In the genomic region with DNA sequence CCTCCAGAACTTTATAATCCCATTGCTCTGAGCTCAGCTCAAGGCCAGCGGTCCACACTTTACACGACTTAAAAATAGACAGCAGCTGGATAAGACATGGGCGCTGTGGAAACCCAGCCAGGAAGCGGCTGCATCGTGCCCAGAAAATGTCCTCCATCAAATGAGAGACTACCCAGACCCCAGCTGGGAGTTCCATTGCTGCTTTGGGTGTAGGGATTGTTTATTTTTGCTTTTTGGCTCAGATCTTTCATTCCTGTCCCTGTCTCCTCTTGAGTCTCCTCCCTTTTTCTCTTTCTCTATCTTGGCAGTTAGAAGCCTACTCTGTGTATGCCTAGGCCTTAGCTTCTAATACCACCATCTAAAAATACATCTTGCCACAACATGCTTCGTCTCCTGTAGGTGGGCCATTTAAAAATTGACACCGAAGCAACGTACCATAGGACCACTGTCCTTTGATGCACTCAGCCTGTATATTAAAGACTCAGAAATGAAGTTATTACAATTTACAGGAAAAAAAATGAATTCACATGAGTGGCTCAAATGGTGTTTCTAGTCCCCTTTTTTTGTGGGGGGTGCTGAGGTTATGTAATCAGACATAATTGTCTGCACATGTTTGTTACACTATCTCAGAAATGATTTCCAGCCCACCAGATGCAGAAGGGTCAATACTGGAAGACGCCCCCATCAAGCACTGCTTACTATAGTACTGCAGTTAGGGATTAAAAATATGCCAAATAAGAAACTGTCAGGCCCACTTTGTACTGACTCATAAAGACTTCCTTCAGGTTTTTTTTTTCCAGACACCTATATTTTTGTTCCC, we compare ENCODE assay signal across 9 mouse cellular contexts.
DNase-seq lines count a peak whose midpoint lies in the region; ATAC-seq and TF ChIP-seq lines count a peak whose summit lies in the region.
"Had no signal": no experiment of that assay in that cellular context is flagged by ENCODE, and none has a peak within 500 bp of the region (broad histone marks: within the 10 kb centered on the region; RNA-seq: fewer than 3 reads in every experiment).

No protein-coding gene starts in this region.

- peak overlapping the region; percentile 74 for H3K27ac ChIP-seq in intestine, embryonic 14.5 days (ENCODE audit: low read depth)
- H3K27ac ChIP-seq in intestine, postnatal 0 days (ENCODE audit: low read depth, low read length), result no peak overlapping the region
- H3K27ac ChIP-seq in intestine, embryonic 16.5 days (ENCODE audit: low read length), result peak overlapping the region; percentile 40
- no peak overlapping the region for H3K27ac ChIP-seq in neural tube, embryonic 15.5 days (replicated peaks)
- H3K27ac ChIP-seq in liver, embryonic 11.5 days (ENCODE audit: low read depth, low read length), result no peak overlapping the region
- H3K27ac ChIP-seq: liver, embryonic 15.5 days had no signal

- no peak overlapping the region for H3K4me3 ChIP-seq in intestine, embryonic 14.5 days (ENCODE audit: low read depth, low read length)
- no peak overlapping the region for H3K4me3 ChIP-seq in intestine, postnatal 0 days (ENCODE audit: low read depth, low read length)
- no peak overlapping the region for H3K4me3 ChIP-seq in intestine, embryonic 16.5 days (ENCODE audit: low read length)
- no peak overlapping the region for H3K4me3 ChIP-seq in neural tube, embryonic 15.5 days (replicated peaks)
- no peak overlapping the region for H3K4me3 ChIP-seq in liver, embryonic 11.5 days (ENCODE audit: low read depth, low read length)
- H3K4me3 ChIP-seq: liver, embryonic 15.5 days had no signal

- peaks cover 44% of the 10 kb centered on the region for H3K36me3 ChIP-seq in intestine, embryonic 14.5 days (ENCODE audit: control insufficient read depth, insufficient read depth, low read length)
- H3K36me3 ChIP-seq in intestine, postnatal 0 days (ENCODE audit: control insufficient read depth, insufficient read depth), result peaks cover 6% of the 10 kb centered on the region; the same call in 1 of the 2 replicates
- no peaks in the 10 kb centered on the region; the same call in 1 of the 2 replicates for H3K36me3 ChIP-seq in intestine, embryonic 16.5 days (ENCODE audit: control insufficient read depth, insufficient read depth, low read length)
- H3K36me3 ChIP-seq in neural tube, embryonic 15.5 days, result peaks cover 7% of the 10 kb centered on the region
- peaks cover 3% of the 10 kb centered on the region; the same call in 1 of the 2 replicates for H3K36me3 ChIP-seq in liver, embryonic 11.5 days (ENCODE audit: control insufficient read depth, insufficient read depth, low read length)
- H3K36me3 ChIP-seq: liver, embryonic 15.5 days had no signal

- H3K4me1 ChIP-seq in intestine, embryonic 14.5 days (replicated peaks; ENCODE audit: control insufficient read depth, insufficient read depth, low read length), result peaks cover 21% of the 10 kb centered on the region
- no peaks in the 10 kb centered on the region for H3K4me1 ChIP-seq in intestine, postnatal 0 days (replicated peaks; ENCODE audit: control insufficient read depth, insufficient read depth, low read length)
- peaks cover 10% of the 10 kb centered on the region for H3K4me1 ChIP-seq in intestine, embryonic 16.5 days (ENCODE audit: control insufficient read depth, insufficient read depth, low read length)
- H3K4me1 ChIP-seq in neural tube, embryonic 15.5 days, result no peaks in the 10 kb centered on the region
- H3K4me1 ChIP-seq in liver, embryonic 11.5 days (replicated peaks; ENCODE audit: control insufficient read depth, insufficient read depth, low read length), result no peaks in the 10 kb centered on the region
- H3K4me1 ChIP-seq: liver, embryonic 15.5 days had no signal

- TF ChIP-seq CTCF in intestine, postnatal 0 days (IDR thresholded peaks at IDR 0.05; ENCODE audit: low read depth), result no peak

- no peak overlapping the region for H3K4me2 ChIP-seq in intestine, embryonic 14.5 days (ENCODE audit: low read length)
- H3K4me2 ChIP-seq in intestine, postnatal 0 days (replicated peaks; ENCODE audit: low read depth), result no peak overlapping the region
- H3K4me2 ChIP-seq in intestine, embryonic 16.5 days (ENCODE audit: low read depth, low read length), result no peak overlapping the region
- no peak overlapping the region for H3K4me2 ChIP-seq in neural tube, embryonic 15.5 days
- H3K4me2 ChIP-seq in liver, embryonic 11.5 days, result no peak overlapping the region
- H3K4me2 ChIP-seq: liver, embryonic 15.5 days had no signal

- H3K9ac ChIP-seq in intestine, embryonic 14.5 days (ENCODE audit: low read length), result no peak overlapping the region
- no peak overlapping the region for H3K9ac ChIP-seq in intestine, postnatal 0 days (ENCODE audit: low read depth, low read length)
- no peak overlapping the region for H3K9ac ChIP-seq in intestine, embryonic 16.5 days (ENCODE audit: low read depth, low read length)
- H3K9ac ChIP-seq in neural tube, embryonic 15.5 days (replicated peaks), result no peak overlapping the region
- no peak overlapping the region for H3K9ac ChIP-seq in liver, embryonic 11.5 days (ENCODE audit: low read depth, low read length)
- H3K9ac ChIP-seq: liver, embryonic 15.5 days had no signal

- peak; percentile 78 for DNase-seq in intestine, embryonic 14.5 days (ENCODE audit: low spot score)
- peak; percentile 69 for DNase-seq in gastrocnemius, adult 18-20 months (ENCODE audit: low spot score)
- peak; percentile 63 for DNase-seq in ovary, adult 18-20 months (ENCODE audit: low spot score)
- DNase-seq in liver, embryonic 11.5 days (ENCODE audit: low spot score), result no peak

- WGBS in intestine, embryonic 14.5 days, result 45% methylated on average over 9 of the region's 9 CpGs
- WGBS in intestine, postnatal 0 days, result 59% methylated on average over 9 of the region's 9 CpGs
- WGBS in intestine, embryonic 16.5 days, result 53% methylated on average over 9 of the region's 9 CpGs
- 84% methylated on average over 9 of the region's 9 CpGs for WGBS in neural tube, embryonic 15.5 days
- WGBS in liver, embryonic 11.5 days, result 81% methylated on average over 9 of the region's 9 CpGs

- peak; percentile 80 for ATAC-seq in intestine, embryonic 14.5 days (replicated peaks; ENCODE audit: low FRiP score, low TSS enrichment, low read depth)
- no peak for ATAC-seq in intestine, postnatal 0 days
- ATAC-seq in intestine, embryonic 16.5 days, result peak; percentile 90
- no peak for ATAC-seq in CD4-positive, CD25-positive, alpha-beta regulatory T cell, adult 4 months
- ATAC-seq in neural tube, embryonic 15.5 days (ENCODE audit: low FRiP score), result no peak
- no peak; the same call in 1 of the 2 replicates for ATAC-seq in liver, embryonic 11.5 days (replicated peaks; ENCODE audit: low FRiP score)

- no peaks in the 10 kb centered on the region for H3K27me3 ChIP-seq in intestine, embryonic 14.5 days (replicated peaks; ENCODE audit: control insufficient read depth, insufficient read depth, low read length)
- no peaks in the 10 kb centered on the region for H3K27me3 ChIP-seq in intestine, postnatal 0 days (replicated peaks; ENCODE audit: control insufficient read depth, insufficient read depth, low read length)
- H3K27me3 ChIP-seq in intestine, embryonic 16.5 days (replicated peaks; ENCODE audit: control insufficient read depth, insufficient read depth, low read length), result no peaks in the 10 kb centered on the region
- H3K27me3 ChIP-seq in neural tube, embryonic 15.5 days (replicated peaks), result no peaks in the 10 kb centered on the region
- H3K27me3 ChIP-seq in liver, embryonic 11.5 days (replicated peaks; ENCODE audit: control insufficient read depth, insufficient read depth, low read length), result no peaks in the 10 kb centered on the region
- H3K27me3 ChIP-seq: liver, embryonic 15.5 days had no signal

- no peaks in the 10 kb centered on the region for H3K9me3 ChIP-seq in intestine, embryonic 14.5 days (ENCODE audit: control insufficient read depth, low read length)
- no peaks in the 10 kb centered on the region for H3K9me3 ChIP-seq in intestine, postnatal 0 days (ENCODE audit: control insufficient read depth)
- H3K9me3 ChIP-seq in intestine, embryonic 16.5 days (ENCODE audit: control insufficient read depth, low read length), result no peaks in the 10 kb centered on the region
- H3K9me3 ChIP-seq in neural tube, embryonic 15.5 days (replicated peaks), result no peaks in the 10 kb centered on the region
- H3K9me3 ChIP-seq in liver, embryonic 11.5 days (ENCODE audit: control insufficient read depth, low read length), result no peaks in the 10 kb centered on the region
- H3K9me3 ChIP-seq: liver, embryonic 15.5 days had no signal

Comparison
In these comparisons a context has a peak if more than half of its experiments do, and no peak if none do; other contexts are left out.
1. ATAC-seq: peak in intestine, embryonic 14.5 days (single experiment) and intestine, embryonic 16.5 days (single experiment); none in intestine, postnatal 0 days (single experiment), CD4-positive, CD25-positive, alpha-beta regulatory T cell, adult 4 months (single experiment), neural tube, embryonic 15.5 days (single experiment) and liver, embryonic 11.5 days (single experiment).
2. H3K27ac ChIP-seq: peak in intestine, embryonic 14.5 days (single experiment) and intestine, embryonic 16.5 days (single experiment); none in intestine, postnatal 0 days (single experiment), neural tube, embryonic 15.5 days (single experiment) and liver, embryonic 11.5 days (single experiment).